Mouse (Mus musculus) limb, embryonic 14.5 days (tissue): ENCODE results near the gene Pecam1. TPM values are rescaled to one million over a fixed set of nuclear protein-coding genes. Genes with fewer than 3 reads are reported as not detected.
A peak's percentile ranks its signal among the peaks of the same experiment; 100 is the strongest.

Source experiments
- ATAC-seq: fragments of 200-750 bp; cut with Nextera tagmentation; 2 replicates; pipeline ENCODE4 v1.8.0; 2017; ENCODE audit warnings: low read depth, moderate number of reproducible peaks, moderate TSS enrichment; ENCODE audit not compliant: low FRiP score
- DNase-seq: peaks from one replicate; pipeline ENCODE4 v3.0.0-alpha.2; 2015; ENCODE audit warnings: low spot score
- H3K27ac ChIP-seq: fragments of 300-500 bp; sonication (generic); replicated peaks from 2 replicates; pipeline ENCODE4 v1.5.1; 2014; ENCODE audit warnings: low read depth, mild to moderate bottlenecking, low read length, moderate library complexity, mixed read lengths
- H3K27me3 ChIP-seq: fragments of 300-500 bp; sonication (generic); 2 replicates; pipeline ENCODE4 v1.6.1; 2014; ENCODE audit warnings: low read length, mixed read lengths; ENCODE audit not compliant: control insufficient read depth, insufficient read depth
- H3K36me3 ChIP-seq: fragments of 300-500 bp; sonication (generic); 2 replicates; pipeline ENCODE4 v1.6.1; 2014; ENCODE audit warnings: mild to moderate bottlenecking, low read length, moderate library complexity, mixed read lengths; ENCODE audit not compliant: control insufficient read depth, insufficient read depth
- H3K4me1 ChIP-seq: fragments of 300-500 bp; sonication (generic); 2 replicates; pipeline ENCODE4 v1.6.1; 2014; ENCODE audit warnings: antibody characterized with exemption, low read length, mixed read lengths; ENCODE audit not compliant: control insufficient read depth, insufficient read depth
- H3K4me2 ChIP-seq: fragments of 300-500 bp; sonication (generic); replicated peaks from 2 replicates; pipeline ENCODE4 v1.6.1; 2014; ENCODE audit warnings: low read depth, mild to moderate bottlenecking, low read length, moderate library complexity; ENCODE audit not compliant: severe bottlenecking
- H3K4me3 ChIP-seq: fragments of 300-500 bp; sonication (generic); replicated peaks from 2 replicates; pipeline ENCODE4 v1.5.1; 2014; ENCODE audit warnings: low read length
- H3K9ac ChIP-seq: fragments of 300-500 bp; sonication (generic); 2 replicates; pipeline ENCODE4 v1.6.1; 2014; ENCODE audit warnings: mild to moderate bottlenecking, low read depth, low read length, moderate library complexity; ENCODE audit not compliant: severe bottlenecking
- H3K9me3 ChIP-seq: fragments of 300-500 bp; sonication (generic); 2 replicates; pipeline ENCODE4 v1.6.1; 2016; ENCODE audit warnings: low read length; ENCODE audit not compliant: control insufficient read depth
- POLR2A ChIP-seq: fragments of 200-500 bp; IDR thresholded peaks from 2 replicates; pipeline ENCODE4 v1.8.0; 2012; ENCODE audit warnings: inconsistent platforms, mild to moderate bottlenecking, moderate library complexity, borderline replicate concordance; ENCODE audit not compliant: insufficient read depth, insufficient read length; ENCODE audit errors: extremely low read depth
- WGBS: fragments of 180-500 bp; shearing (Covaris S2); extraction: QIAGEN DNeasy Blood & Tissue Kit; methylation state at CpG from one replicate; pipeline ENCODE4 v1.1.7; 2014; 5-methylcytosine and 5-hydroxymethylcytosine counted together
- polyA plus RNA-seq, 2 experiments: library from polyadenylated mRNA; depleted of rRNA in 1 of 2; stranded (reverse) in 1 of 2; unstranded in 1 of 2; fragments of >200 nt; fragmentation: Nextera tagmentation in 1 of 2; extraction: Ambion mirVana in 1 of 2; gene quantifications; 2 replicates each; pipeline versions ENCODE4 v1.2.1 to v1.2.3; 2012 to 2014

Pecam1 gene
- polyA plus RNA-seq, 2 experiments, result 39.0 to 44.2 TPM

GRCm38 (mm10) chr11:106704399-106705111, 45.9 kb downstream of the Pecam1 start:
- no peak overlapping the region for H3K9ac ChIP-seq
- H3K9me3 ChIP-seq, result no peaks in the 10 kb centered on the region
- H3K4me3 ChIP-seq, result no peak overlapping the region
- ATAC-seq (no peak), DNase-seq (no peak)
- H3K27me3 ChIP-seq, result no peaks in the 10 kb centered on the region
- WGBS, result 70% methylated on average over 9 of the region's 9 CpGs
- H3K4me1 ChIP-seq, result 0 out of 2 replicates have a peak, but pooled peaks cover 3% of the 10 kb centered on the region
- H3K27ac ChIP-seq, result 0 out of 2 replicates have a peak overlapping the region, but pooled peaks have one; percentile 8
- TF ChIP-seq POLR2A, result no peak
- no peak overlapping the region for H3K4me2 ChIP-seq
- H3K36me3 ChIP-seq, result no peaks in the 10 kb centered on the region

DNA sequence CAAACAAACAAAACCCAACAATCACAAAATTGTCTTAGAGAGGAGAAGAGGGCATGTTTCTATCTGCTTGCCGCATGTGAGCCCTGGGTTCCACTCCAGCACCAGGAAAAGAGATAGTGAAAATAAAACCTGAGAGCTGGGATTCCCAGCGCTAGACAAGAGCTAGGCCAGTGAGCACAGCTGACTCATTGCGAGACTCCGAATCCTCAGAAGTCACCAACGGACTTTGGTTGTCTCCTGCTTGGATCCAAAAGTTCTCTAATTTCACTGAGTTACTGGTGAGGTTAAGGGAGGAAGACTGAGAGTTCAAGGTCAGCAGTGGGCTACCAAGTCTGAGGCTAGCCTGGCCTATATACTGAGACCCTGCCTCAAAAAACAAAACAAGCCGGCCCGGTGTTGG, 46.5 kb downstream of the Pecam1 start:
- 92% methylated on average over 7 of the region's 7 CpGs for WGBS
- no peak for TF ChIP-seq POLR2A
- DNase-seq (no peak), ATAC-seq (no peak)
- H3K9ac ChIP-seq, result no peak overlapping the region
- no peaks in the 10 kb centered on the region for H3K4me1 ChIP-seq
- no peaks in the 10 kb centered on the region for H3K36me3 ChIP-seq
- H3K4me2 ChIP-seq, result no peak overlapping the region
- H3K4me3 ChIP-seq, result no peak overlapping the region
- H3K9me3 ChIP-seq, result no peaks in the 10 kb centered on the region
- no peaks in the 10 kb centered on the region for H3K27me3 ChIP-seq
- no peak overlapping the region for H3K27ac ChIP-seq

DNA sequence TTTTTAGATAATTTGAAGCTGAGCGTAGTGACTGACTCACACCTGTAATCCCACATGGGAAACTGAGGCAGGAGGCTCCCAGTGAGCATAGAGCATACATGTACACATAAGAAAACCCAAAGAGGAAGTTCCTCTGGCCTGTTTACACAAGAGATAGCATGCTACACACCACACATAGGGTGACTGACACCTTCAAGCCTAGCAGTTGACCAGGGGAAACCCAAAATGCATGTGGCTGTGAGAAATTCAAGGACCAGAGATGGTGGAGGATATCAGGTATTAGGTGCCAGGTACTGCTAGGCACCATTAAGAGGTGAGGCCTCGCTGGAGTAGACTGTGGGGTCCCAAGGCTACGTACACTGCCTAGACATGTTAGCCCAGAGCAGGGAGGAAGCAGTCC, 47.8 kb downstream of the Pecam1 start:
- no peaks in the 10 kb centered on the region for H3K4me1 ChIP-seq
- no peaks in the 10 kb centered on the region for H3K9me3 ChIP-seq
- no peak for TF ChIP-seq POLR2A
- 74% methylated on average over 3 of the region's 3 CpGs for WGBS
- H3K4me3 ChIP-seq, result no peak overlapping the region
- ATAC-seq (no peak), DNase-seq (no peak)
- no peaks in the 10 kb centered on the region for H3K27me3 ChIP-seq
- no peak overlapping the region for H3K27ac ChIP-seq
- no peaks in the 10 kb centered on the region for H3K36me3 ChIP-seq
- no peak overlapping the region for H3K9ac ChIP-seq
- H3K4me2 ChIP-seq, result no peak overlapping the region

GRCm38 (mm10) chr11:106701589-106701988, 48.8 kb downstream of the Pecam1 start:
- Histone ChIP-seq H3K27ac (no peak overlapping the region), H3K4me1 (no peaks in the 10 kb centered on the region), H3K4me3 (no peak overlapping the region), H3K4me2 (no peak overlapping the region), H3K9ac (no peak overlapping the region), H3K9me3 (no peaks in the 10 kb centered on the region), H3K27me3 (no peaks in the 10 kb centered on the region), H3K36me3 (no peaks in the 10 kb centered on the region)
- ATAC-seq (no peak), DNase-seq (no peak)
- no peak for TF ChIP-seq POLR2A
- WGBS, result 75% methylated on average over 9 of the region's 9 CpGs

DNA sequence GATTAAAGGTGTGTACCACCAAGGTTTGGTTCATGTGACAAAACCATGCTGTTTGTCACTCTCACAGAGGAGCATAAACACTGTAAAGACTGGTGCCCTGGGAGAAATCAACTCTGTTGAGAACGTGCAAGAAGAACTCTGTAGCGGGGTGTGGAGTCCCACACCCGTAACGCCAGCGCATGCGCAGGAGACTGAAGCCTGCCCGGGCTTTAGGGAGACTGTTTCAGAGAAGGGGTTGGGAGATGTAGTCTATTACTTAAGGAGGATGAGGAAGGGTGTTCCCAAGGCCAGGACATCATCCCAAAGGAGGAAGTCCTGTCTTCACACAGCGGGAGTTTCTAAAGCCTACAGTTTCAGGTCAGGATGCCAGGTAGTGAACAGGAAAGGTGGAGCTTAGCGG, 51.3 kb downstream of the Pecam1 start:
- DNase-seq (no peak), ATAC-seq (no peak)
- no peak overlapping the region for H3K4me2 ChIP-seq
- no peaks in the 10 kb centered on the region for H3K4me1 ChIP-seq
- H3K4me3 ChIP-seq, result no peak overlapping the region
- no peaks in the 10 kb centered on the region for H3K36me3 ChIP-seq
- H3K27me3 ChIP-seq, result no peaks in the 10 kb centered on the region
- 93% methylated on average over 9 of the region's 9 CpGs for WGBS
- H3K9me3 ChIP-seq, result no peaks in the 10 kb centered on the region
- no peak overlapping the region for H3K9ac ChIP-seq
- TF ChIP-seq POLR2A, result no peak
- H3K27ac ChIP-seq, result no peak overlapping the region
